Mouse (Mus musculus): ENCODE data around the gene Prkaa2. TPM values are rescaled to one million over a fixed set of nuclear protein-coding genes. Genes with fewer than 3 reads are reported as not detected.
"Not testable (repeated sequence)": the region's sequence is repeated elsewhere in the genome, so short reads cannot be mapped to it uniquely, and the experiment has no call there.

Gene Prkaa2
- polyA plus RNA-seq, 1 experiment = 4.2 TPM

DNA sequence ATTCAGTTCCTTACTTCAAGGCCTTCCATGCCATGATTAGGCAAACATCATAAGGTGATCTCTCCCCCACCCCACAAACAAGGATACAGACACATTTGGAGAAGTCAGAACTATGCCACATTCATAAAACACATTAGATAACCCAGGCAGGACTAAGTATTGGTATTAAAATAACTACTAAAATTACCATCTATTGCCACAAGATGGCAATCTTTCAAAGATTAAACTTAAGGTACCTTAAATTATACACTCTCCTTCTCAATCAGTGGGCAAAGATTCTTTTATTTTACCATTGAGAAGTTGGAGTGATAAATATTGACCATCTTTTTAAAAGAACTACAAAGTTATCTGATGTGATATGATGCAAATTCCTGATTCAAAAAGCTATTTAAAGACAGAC lies 75.4 kb downstream of the Prkaa2 start:
- no peak for DNase-seq (ENCODE audit: low read depth, low spot score)

GRCm38 (mm10) chr4:105033153-105033552 lies 76.5 kb downstream of the Prkaa2 start:
- 77% methylated on average over 7 of the region's 7 CpGs for WGBS

DNA sequence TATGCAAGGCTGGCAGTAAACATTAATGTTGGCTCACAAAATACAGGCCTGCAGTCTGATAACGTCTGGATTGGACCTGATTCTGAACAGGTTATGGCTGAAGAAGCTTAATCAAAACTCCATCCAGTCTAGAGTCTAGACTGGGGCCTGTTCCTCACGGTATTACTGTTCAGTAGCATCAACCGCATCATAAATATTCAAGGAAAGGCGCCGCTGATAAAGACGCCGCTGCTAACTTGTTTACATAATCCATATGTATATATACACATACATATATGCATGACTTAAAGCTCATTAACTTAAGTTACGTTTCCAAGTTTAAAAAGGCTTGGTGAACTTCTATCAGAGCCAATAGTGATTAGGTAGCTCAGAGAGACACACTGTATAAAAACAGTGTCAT lies 78.6 kb downstream of the Prkaa2 start:
- WGBS = 31% methylated on average over 8 of the region's 8 CpGs
- peak; percentile 32 for DNase-seq (ENCODE audit: low read depth, low spot score)

More at GRCm38 (mm10) chr4:105033153-105033552, 76.5 kb downstream of the Prkaa2 start:
- DNase-seq (ENCODE audit: low read depth, low spot score) = no peak

DNA sequence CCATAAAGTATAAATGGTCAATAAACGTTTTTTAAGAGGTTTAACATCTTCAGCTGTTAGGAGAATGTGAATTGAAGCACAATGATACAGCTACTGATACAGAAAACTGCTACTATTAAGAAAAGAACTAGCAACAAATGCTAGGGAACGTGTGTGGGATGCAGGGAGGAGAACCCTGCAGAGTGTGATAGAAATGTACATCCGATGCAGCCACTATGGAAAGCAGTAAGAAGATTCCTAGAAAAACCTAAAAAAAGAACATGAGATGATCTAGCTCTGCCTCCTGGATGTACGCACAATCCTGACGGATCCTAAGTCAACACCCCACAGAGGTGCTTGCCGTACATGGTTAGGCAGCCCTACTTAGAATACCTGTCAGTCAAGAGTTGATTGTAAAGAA lies 82.4 kb downstream of the Prkaa2 start:
- 89% methylated on average over 6 of the region's 6 CpGs for WGBS

GRCm38 (mm10) chr4:105016006-105016613 lies 93.6 kb downstream of the Prkaa2 start:
- 86% methylated on average over 4 of the region's 4 CpGs for WGBS
- no peak for DNase-seq (ENCODE audit: low read depth, low spot score)

More for the DNA sequence above, 82.4 kb downstream of the Prkaa2 start:
- DNase-seq (ENCODE audit: low read depth, low spot score) = no peak

- WGBS = 77% methylated on average over 6 of the region's 6 CpGs
- DNase-seq (ENCODE audit: low read depth, low spot score) = no peak
Observed at GRCm38 (mm10) chr4:105015496-105015895, 94.2 kb downstream of the Prkaa2 start.

GRCm38 (mm10) chr4:105013718-105014117 lies 96.0 kb downstream of the Prkaa2 start:
- DNase-seq (ENCODE audit: low read depth, low spot score) = no peak

DNA sequence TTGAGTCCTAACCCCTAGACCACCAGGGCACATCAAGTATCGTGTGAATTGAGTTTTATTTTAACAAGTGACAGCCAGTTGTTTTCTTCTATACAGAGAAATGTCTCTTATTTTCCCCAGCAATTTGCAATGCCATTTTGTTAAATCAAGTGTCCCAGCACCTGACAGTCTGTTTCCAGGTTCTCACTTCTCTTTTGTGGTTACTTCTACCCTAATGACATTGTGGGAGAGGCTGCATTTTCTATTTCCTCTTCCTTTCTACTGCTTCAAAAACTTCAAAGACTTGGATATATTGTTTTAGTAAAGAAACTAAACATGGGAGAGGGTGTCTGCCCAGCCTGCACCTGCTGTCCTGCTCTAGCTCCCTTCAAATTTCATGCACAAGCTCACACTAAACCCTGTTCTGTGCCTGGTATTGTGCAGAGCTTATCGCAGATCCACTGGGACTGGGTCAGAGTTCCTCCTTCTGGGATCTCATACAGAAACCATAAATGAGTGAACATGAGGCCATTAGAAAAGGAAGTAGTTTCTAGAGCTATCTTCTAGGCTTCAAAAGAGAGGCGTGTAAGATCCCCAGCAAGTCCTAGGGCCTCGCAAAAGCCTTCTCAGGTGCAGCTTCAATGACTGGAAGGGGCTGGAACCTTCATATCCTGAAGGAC lies 102.2 kb downstream of the Prkaa2 start:
- 43% methylated on average over 4 of the region's 4 CpGs for WGBS
- DNase-seq (ENCODE audit: low read depth, low spot score) = no peak

More at GRCm38 (mm10) chr4:105013718-105014117, 96.0 kb downstream of the Prkaa2 start:
- WGBS = 90% methylated on average over 7 of the region's 7 CpGs

- DNase-seq (ENCODE audit: low read depth, low spot score) = not testable (repeated sequence)
- 82% methylated on average over 12 of the region's 12 CpGs for WGBS
Observed at GRCm38 (mm10) chr4:105004649-105005048, 105.0 kb downstream of the Prkaa2 start.

GRCm38 (mm10) chr4:105004135-105004534 lies 105.6 kb downstream of the Prkaa2 start:
- no peak for DNase-seq (ENCODE audit: low read depth, low spot score)
- 62% methylated on average over 8 of the region's 8 CpGs for WGBS

GRCm38 (mm10) chr4:105001736-105002135 lies 108.0 kb downstream of the Prkaa2 start:
- 81% methylated on average over 1 of the region's 1 CpGs for WGBS
- no peak for DNase-seq (ENCODE audit: low read depth, low spot score)

DNA sequence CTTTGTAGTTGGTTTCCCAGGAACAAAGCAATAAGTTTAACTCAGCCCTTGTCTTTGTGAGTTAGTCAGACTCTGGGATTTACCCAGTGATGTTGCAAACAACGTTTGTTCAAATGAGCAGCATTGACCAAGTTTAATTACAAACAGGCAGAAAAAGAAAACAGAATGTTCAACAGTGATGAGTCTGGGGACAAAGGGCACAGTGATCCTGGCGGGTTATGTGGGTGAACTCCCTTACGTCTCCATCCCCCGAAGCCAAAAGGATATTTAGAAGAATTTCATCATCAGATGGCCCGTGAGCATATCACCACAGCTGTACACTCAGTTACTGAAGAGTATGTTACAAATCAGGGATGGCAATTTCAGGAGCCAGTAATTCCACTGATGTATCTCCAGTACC lies 110.0 kb downstream of the Prkaa2 start:
- 63% methylated on average over 5 of the region's 5 CpGs for WGBS
- no peak for DNase-seq (ENCODE audit: low read depth, low spot score)

GRCm38 (mm10) chr4:104993140-104993874 lies 116.4 kb downstream of the Prkaa2 start:
- 80% methylated on average over 10 of the region's 10 CpGs for WGBS
- no peak for DNase-seq (ENCODE audit: low read depth, low spot score)

DNA sequence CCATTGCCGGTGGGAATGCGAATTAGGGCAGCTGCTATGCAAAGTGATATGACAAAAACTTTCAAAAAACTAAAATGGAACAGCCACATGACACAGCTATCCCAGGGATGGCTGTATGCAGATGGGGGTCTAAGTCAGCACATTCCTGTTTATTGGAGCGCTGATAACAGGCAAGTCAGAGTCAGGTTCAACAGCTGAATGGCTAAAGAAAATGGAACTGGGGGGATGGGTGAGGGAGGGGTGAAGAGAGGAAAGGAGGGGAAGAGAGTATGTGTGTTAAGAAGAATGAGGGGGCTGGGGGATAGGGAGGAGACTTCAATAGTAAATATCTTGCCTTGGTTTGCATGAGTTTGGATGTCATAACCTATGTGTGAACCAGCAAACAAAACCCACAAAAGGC lies 117.4 kb downstream of the Prkaa2 start:
- 87% methylated on average over 3 of the region's 3 CpGs for WGBS
- DNase-seq (ENCODE audit: low read depth, low spot score) = no peak

- WGBS = 86% methylated on average over 3 of the region's 3 CpGs
Observed at GRCm38 (mm10) chr4:104990686-104991085, 119.0 kb downstream of the Prkaa2 start.

GRCm38 (mm10) chr4:104990016-104990415 lies 119.7 kb downstream of the Prkaa2 start:
- DNase-seq (ENCODE audit: low read depth, low spot score) = no peak
- whole genome bisulfite sequencing = 67% methylated on average over 6 of the region's 6 CpGs

More at GRCm38 (mm10) chr4:104990686-104991085, 119.0 kb downstream of the Prkaa2 start:
- no peak for DNase-seq (ENCODE audit: low read depth, low spot score)

DNA sequence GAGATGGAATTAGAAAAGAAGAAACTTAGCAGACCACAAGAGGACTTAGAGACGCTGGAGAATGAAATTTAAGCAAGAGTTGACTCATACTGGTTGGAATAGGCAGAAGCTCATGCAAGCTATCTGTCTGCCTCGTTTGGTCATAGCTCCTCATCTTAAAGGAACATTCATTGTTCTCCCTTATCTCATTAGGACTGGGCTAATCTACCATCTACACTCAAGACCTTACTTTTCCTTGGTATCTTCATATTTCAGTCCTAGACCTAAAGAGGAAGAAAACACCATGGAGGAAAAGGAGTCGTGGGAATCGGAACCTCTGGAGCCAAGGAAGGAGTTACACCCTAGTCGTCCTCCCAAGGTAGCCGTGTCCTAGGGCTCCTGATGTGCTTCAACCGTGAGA lies 121.0 kb downstream of the Prkaa2 start:
- no peak for DNase-seq (ENCODE audit: low read depth, low spot score)
- WGBS = 86% methylated on average over 7 of the region's 7 CpGs

GRCm38 (mm10) chr4:104988102-104988501 lies 121.6 kb downstream of the Prkaa2 start:
- 74% methylated on average over 5 of the region's 5 CpGs for WGBS
- DNase-seq (ENCODE audit: low read depth, low spot score) = no peak

GRCm38 (mm10) chr4:104987631-104988030 lies 122.1 kb downstream of the Prkaa2 start:
- 70% methylated on average over 7 of the region's 7 CpGs for WGBS

GRCm38 (mm10) chr4:104985960-104986632 lies 123.6 kb downstream of the Prkaa2 start:
- no peak for DNase-seq (ENCODE audit: low read depth, low spot score)
- 71% methylated on average over 5 of the region's 5 CpGs for WGBS

More at GRCm38 (mm10) chr4:104987631-104988030, 122.1 kb downstream of the Prkaa2 start:
- DNase-seq (ENCODE audit: low read depth, low spot score) = no peak

Data from large intestine, adult 2 months (tissue).